Mouse (Mus musculus) forebrain, embryonic 10.5 days (tissue): Measurements from ENCODE around the gene Rhobtb3. TPM values are rescaled to one million over a fixed set of nuclear protein-coding genes. Genes with fewer than 3 reads are reported as not detected.

ENCODE experiments used
- DNase-seq: peaks from one replicate; pipeline ENCODE4 v3.0.0-alpha.2; 2017; ENCODE audit warnings: low spot score; ENCODE audit errors: extremely low spot score
- H3K27ac ChIP-seq: fragments of 300-500 bp; sonication (generic); 2 replicates; pipeline ENCODE4 v1.5.1; 2016; ENCODE audit warnings: mild to moderate bottlenecking
- H3K27me3 ChIP-seq: fragments of 300-500 bp; sonication (generic); 2 replicates; pipeline ENCODE4 v1.6.1; 2016; ENCODE audit warnings: mild to moderate bottlenecking; ENCODE audit not compliant: poor library complexity, severe bottlenecking
- H3K36me3 ChIP-seq: fragments of 300-500 bp; sonication (generic); replicated peaks from 2 replicates; pipeline ENCODE4 v1.6.1; 2016; ENCODE audit warnings: mild to moderate bottlenecking, moderate library complexity
- H3K4me1 ChIP-seq: fragments of 300-500 bp; sonication (generic); 2 replicates; pipeline ENCODE4 v1.6.1; 2016
- H3K4me3 ChIP-seq: fragments of 300-500 bp; sonication (generic); 2 replicates; pipeline ENCODE4 v1.5.1; 2016; ENCODE audit warnings: mild to moderate bottlenecking, moderate library complexity
- H3K9me3 ChIP-seq: fragments of 300-500 bp; sonication (generic); 2 replicates; pipeline ENCODE4 v1.6.1; 2016; ENCODE audit warnings: mild to moderate bottlenecking, moderate library complexity
- WGBS: fragments of 180-500 bp; shearing (Covaris S2); methylation state at CpG from one replicate; pipeline ENCODE4 v1.1.7; 2016; 5-methylcytosine and 5-hydroxymethylcytosine counted together
- polyA plus RNA-seq: library from polyadenylated mRNA; unstranded; fragments of >200 nt; fragmentation: Nextera tagmentation; extraction: Ambion mirVana; gene quantifications from 2 replicates; pipeline ENCODE4 v1.2.1, GENCODE M21; 2016

Gene Rhobtb3
- polyA plus RNA-seq: 42.8 and 44.4 TPM in 2 replicates

- Histone ChIP-seq H3K4me3 (peak within 1 kb of the TSS; percentile 83), H3K27me3 (no peaks in the 10 kb centered on the region), H3K4me1 (peaks cover 22% of the 10 kb centered on the region), H3K36me3 (peaks cover 26% of the 10 kb centered on the region), H3K27ac (peak within 1 kb of the TSS; percentile 99), H3K9me3 (no peaks in the 10 kb centered on the region)
- WGBS: under 1% methylated on average over 106 of the region's 110 CpGs
- DNase-seq: peak; percentile 96
Observed at GRCm38 (mm10) chr13:75943189-75944043, at the start of gene Rhobtb3. Gene Rhobtb3 (minus strand): TSS chr13:75943925.

- Histone ChIP-seq H3K9me3 (peaks cover 8% of the 10 kb centered on the region; the same call in 1 of the 2 replicates), H3K4me1 (no peaks in the 10 kb centered on the region), H3K36me3 (no peaks in the 10 kb centered on the region), H3K4me3 (no peak overlapping the region), H3K27ac (no peak overlapping the region), H3K27me3 (peaks cover 7% of the 10 kb centered on the region; the same call in 1 of the 2 replicates)
- no peak for DNase-seq
- WGBS: 74% methylated on average over 9 of the region's 9 CpGs
Observed at GRCm38 (mm10) chr13:75992169-75993028, 48.7 kb upstream of the Rhobtb3 start.

- DNase-seq: no peak
- 88% methylated on average over 1 of the region's 1 CpGs for WGBS
- no peak overlapping the region for H3K27ac ChIP-seq
- no peaks in the 10 kb centered on the region for H3K27me3 ChIP-seq
- H3K4me3 ChIP-seq: no peak overlapping the region
- H3K9me3 ChIP-seq: no peaks in the 10 kb centered on the region
- no peaks in the 10 kb centered on the region for H3K4me1 ChIP-seq
- H3K36me3 ChIP-seq: no peaks in the 10 kb centered on the region
Observed at GRCm38 (mm10) chr13:75988096-75988495, 44.4 kb upstream of the Rhobtb3 start.

- no peak for DNase-seq
- no peak overlapping the region for H3K4me3 ChIP-seq
- no peaks in the 10 kb centered on the region for H3K36me3 ChIP-seq
- H3K27ac ChIP-seq: no peak overlapping the region
- no peaks in the 10 kb centered on the region for H3K4me1 ChIP-seq
- H3K27me3 ChIP-seq: no peaks in the 10 kb centered on the region
- no peaks in the 10 kb centered on the region for H3K9me3 ChIP-seq
Observed at GRCm38 (mm10) chr13:75981901-75982300, 38.2 kb upstream of the Rhobtb3 start.

GRCm38 (mm10) chr13:75976649-75977048 lies 32.9 kb upstream of the Rhobtb3 start:
- Histone ChIP-seq H3K4me1 (no peaks in the 10 kb centered on the region), H3K27me3 (no peaks in the 10 kb centered on the region), H3K36me3 (no peaks in the 10 kb centered on the region), H3K27ac (no peak overlapping the region), H3K4me3 (no peak overlapping the region), H3K9me3 (no peaks in the 10 kb centered on the region)
- DNase-seq: no peak
- WGBS: 87% methylated on average over 2 of the region's 2 CpGs

- 93% methylated on average over 2 of the region's 2 CpGs for WGBS
- H3K36me3 ChIP-seq: no peaks in the 10 kb centered on the region
- no peak for DNase-seq
- no peaks in the 10 kb centered on the region for H3K27me3 ChIP-seq
- no peaks in the 10 kb centered on the region for H3K9me3 ChIP-seq
- H3K27ac ChIP-seq: no peak overlapping the region
- H3K4me1 ChIP-seq: no peaks in the 10 kb centered on the region
- H3K4me3 ChIP-seq: no peak overlapping the region
Observed at GRCm38 (mm10) chr13:75976218-75976617, 32.5 kb upstream of the Rhobtb3 start.

- Histone ChIP-seq H3K4me1 (no peaks in the 10 kb centered on the region), H3K4me3 (no peak overlapping the region), H3K27me3 (no peaks in the 10 kb centered on the region), H3K36me3 (no peaks in the 10 kb centered on the region), H3K27ac (no peak overlapping the region), H3K9me3 (no peaks in the 10 kb centered on the region)
- 63% methylated on average over 1 of the region's 1 CpGs for WGBS
- no peak for DNase-seq
Observed at GRCm38 (mm10) chr13:75975629-75976028, 31.9 kb upstream of the Rhobtb3 start.

- Histone ChIP-seq H3K27ac (no peak overlapping the region), H3K36me3 (no peaks in the 10 kb centered on the region), H3K9me3 (no peaks in the 10 kb centered on the region), H3K4me3 (no peak overlapping the region), H3K4me1 (no peaks in the 10 kb centered on the region), H3K27me3 (no peaks in the 10 kb centered on the region)
- DNase-seq: no peak
- WGBS: 87% methylated on average over 2 of the region's 2 CpGs
Observed at GRCm38 (mm10) chr13:75974481-75974880, 30.8 kb upstream of the Rhobtb3 start.

GRCm38 (mm10) chr13:75966850-75967249 lies 23.1 kb upstream of the Rhobtb3 start, which contains the start of gene Spata9:
Gene Spata9 (plus strand): TSS chr13:75967150.
- 85% methylated on average over 1 of the region's 1 CpGs for WGBS
- no peak within 1 kb of the TSS for H3K4me3 ChIP-seq
- H3K27me3 ChIP-seq: no peaks in the 10 kb centered on the region
- no peak for DNase-seq
- no peak within 1 kb of the TSS for H3K27ac ChIP-seq
- H3K36me3 ChIP-seq: no peaks in the 10 kb centered on the region
- H3K4me1 ChIP-seq: no peaks in the 10 kb centered on the region
- H3K9me3 ChIP-seq: peaks cover 12% of the 10 kb centered on the region; the same call in 1 of the 2 replicates

- no peak overlapping the region for H3K4me3 ChIP-seq
- no peak for DNase-seq
- H3K9me3 ChIP-seq: no peaks in the 10 kb centered on the region
- no peaks in the 10 kb centered on the region for H3K36me3 ChIP-seq
- no peaks in the 10 kb centered on the region for H3K27me3 ChIP-seq
- no peak overlapping the region for H3K27ac ChIP-seq
- H3K4me1 ChIP-seq: no peaks in the 10 kb centered on the region
Observed at GRCm38 (mm10) chr13:75955357-75955992, 11.8 kb upstream of the Rhobtb3 start.

- H3K27me3 ChIP-seq: no peaks in the 10 kb centered on the region
- H3K4me3 ChIP-seq: no peak overlapping the region
- DNase-seq: no peak
- H3K4me1 ChIP-seq: peaks cover 3% of the 10 kb centered on the region; the same call in 1 of the 2 replicates
- no peaks in the 10 kb centered on the region for H3K36me3 ChIP-seq
- 62% methylated on average over 1 of the region's 1 CpGs for WGBS
- H3K9me3 ChIP-seq: no peaks in the 10 kb centered on the region
- no peak overlapping the region for H3K27ac ChIP-seq
Observed at GRCm38 (mm10) chr13:75950295-75950694, 6.6 kb upstream of the Rhobtb3 start.

GRCm38 (mm10) chr13:75944044-75944820 lies 507 bp upstream of the Rhobtb3 start:
- peaks cover 22% of the 10 kb centered on the region for H3K4me1 ChIP-seq
- H3K36me3 ChIP-seq: peaks cover 18% of the 10 kb centered on the region
- peak overlapping the region; percentile 99 for H3K27ac ChIP-seq
- H3K27me3 ChIP-seq: no peaks in the 10 kb centered on the region
- H3K4me3 ChIP-seq: peak overlapping the region; percentile 83
- H3K9me3 ChIP-seq: no peaks in the 10 kb centered on the region
- DNase-seq: no peak
- 3% methylated on average over 7 of the region's 7 CpGs for WGBS
